Mouse (Mus musculus): Measurements from ENCODE around the gene Arl10. TPM values are rescaled to one million over a fixed set of nuclear protein-coding genes. Genes with fewer than 3 reads are reported as not detected.

Gene Arl10
- polyA plus RNA-seq, 1 experiment from 2014 or later, result 15.9 TPM

- no peak for ATAC-seq (replicated peaks; ENCODE audit: extremely low read depth, insufficient read depth, low FRiP score)
Measured at GRCm38 (mm10) chr13:54562562-54562961, 12.3 kb upstream of the Arl10 start.

GRCm38 (mm10) chr13:54564232-54565200, 10.3 kb upstream of the Arl10 start:
- Histone ChIP-seq H3K27ac (ENCODE audit: low read length) (no peak overlapping the region), H3K4me1 (ENCODE audit: control insufficient read depth, insufficient read depth, low read length) (peaks cover 7% of the 10 kb centered on the region), H3K4me2 (ENCODE audit: low read depth, low read length) (peak overlapping the region; percentile 72), H3K9me3 (replicated peaks; ENCODE audit: control insufficient read depth, low read length) (no peaks in the 10 kb centered on the region), H3K36me3 (ENCODE audit: control insufficient read depth, insufficient read depth) (peaks cover 16% of the 10 kb centered on the region), H3K27me3 (ENCODE audit: control insufficient read depth, insufficient read depth, low read length) (no peaks in the 10 kb centered on the region), H3K4me3 (ENCODE audit: low read length) (peak overlapping the region; percentile 66), H3K9ac (ENCODE audit: low read length) (peak overlapping the region; percentile 83)
- 9% methylated on average over 45 of the region's 45 CpGs for WGBS
- ATAC-seq (replicated peaks; ENCODE audit: extremely low read depth, insufficient read depth, low FRiP score), result peak; percentile 56

More at GRCm38 (mm10) chr13:54562562-54562961, 12.3 kb upstream of the Arl10 start:
- no peak overlapping the region for H3K9ac ChIP-seq (ENCODE audit: low read length)
- H3K9me3 ChIP-seq (replicated peaks; ENCODE audit: control insufficient read depth, low read length), result no peaks in the 10 kb centered on the region
- H3K27me3 ChIP-seq (ENCODE audit: control insufficient read depth, insufficient read depth, low read length), result no peaks in the 10 kb centered on the region
- no peak overlapping the region for H3K27ac ChIP-seq (ENCODE audit: low read length)
- peaks cover 7% of the 10 kb centered on the region for H3K4me1 ChIP-seq (ENCODE audit: control insufficient read depth, insufficient read depth, low read length)
- H3K36me3 ChIP-seq (ENCODE audit: control insufficient read depth, insufficient read depth), result peaks cover 35% of the 10 kb centered on the region
- 63% methylated on average over 7 of the region's 7 CpGs for WGBS
- H3K4me2 ChIP-seq (ENCODE audit: low read depth, low read length), result no peak overlapping the region
- H3K4me3 ChIP-seq (ENCODE audit: low read length), result no peak overlapping the region

GRCm38 (mm10) chr13:54565201-54565581, 9.6 kb upstream of the Arl10 start, which contains the start of gene 4833439L19Rik:
TSS of gene 4833439L19Rik (minus strand) at chr13:54565435.
- WGBS, result under 1% methylated on average over 27 of the region's 27 CpGs
- ATAC-seq (replicated peaks; ENCODE audit: extremely low read depth, insufficient read depth, low FRiP score), result peak; percentile 97
- H3K36me3 ChIP-seq (ENCODE audit: control insufficient read depth, insufficient read depth), result peaks cover 10% of the 10 kb centered on the region

GRCm38 (mm10) chr13:54565594-54566345, 9.0 kb upstream of the Arl10 start:
- no peaks in the 10 kb centered on the region for H3K9me3 ChIP-seq (replicated peaks; ENCODE audit: control insufficient read depth, low read length)
- no peaks in the 10 kb centered on the region for H3K27me3 ChIP-seq (ENCODE audit: control insufficient read depth, insufficient read depth, low read length)
- ATAC-seq (replicated peaks; ENCODE audit: extremely low read depth, insufficient read depth, low FRiP score), result peak; percentile 30; the same call in 1 of the 2 replicates
- peak overlapping the region; percentile 74 for H3K4me2 ChIP-seq (ENCODE audit: low read depth, low read length)
- H3K4me1 ChIP-seq (ENCODE audit: control insufficient read depth, insufficient read depth, low read length), result peaks cover 7% of the 10 kb centered on the region
- peaks cover 5% of the 10 kb centered on the region; the same call in 1 of the 2 replicates for H3K36me3 ChIP-seq (ENCODE audit: control insufficient read depth, insufficient read depth)
- WGBS, result 45% methylated on average over 8 of the region's 8 CpGs
- peak overlapping the region; percentile 66 for H3K4me3 ChIP-seq (ENCODE audit: low read length)
- peak overlapping the region; percentile 51 for H3K9ac ChIP-seq (ENCODE audit: low read length)
- peak overlapping the region; percentile 62 for H3K27ac ChIP-seq (ENCODE audit: low read length)

More at GRCm38 (mm10) chr13:54565201-54565581, 9.6 kb upstream of the Arl10 start, which contains the start of gene 4833439L19Rik:
- Histone ChIP-seq H3K9me3 (replicated peaks; ENCODE audit: control insufficient read depth, low read length) (no peaks in the 10 kb centered on the region), H3K9ac (ENCODE audit: low read length) (peak within 1 kb of the TSS; percentile 83), H3K4me1 (ENCODE audit: control insufficient read depth, insufficient read depth, low read length) (peaks cover 7% of the 10 kb centered on the region), H3K4me2 (ENCODE audit: low read depth, low read length) (peak within 1 kb of the TSS; percentile 74), H3K27me3 (ENCODE audit: control insufficient read depth, insufficient read depth, low read length) (no peaks in the 10 kb centered on the region), H3K4me3 (ENCODE audit: low read length) (peak within 1 kb of the TSS; percentile 66), H3K27ac (ENCODE audit: low read length) (peak within 1 kb of the TSS; percentile 62)

GRCm38 (mm10) chr13:54568380-54568779, 6.4 kb upstream of the Arl10 start:
- H3K9me3 ChIP-seq (replicated peaks; ENCODE audit: control insufficient read depth, low read length), result no peaks in the 10 kb centered on the region
- WGBS, result 42% methylated on average over 5 of the region's 5 CpGs
- H3K9ac ChIP-seq (ENCODE audit: low read length), result no peak overlapping the region
- H3K27me3 ChIP-seq (ENCODE audit: control insufficient read depth, insufficient read depth, low read length), result no peaks in the 10 kb centered on the region
- no peak overlapping the region for H3K27ac ChIP-seq (ENCODE audit: low read length)
- no peak for ATAC-seq (replicated peaks; ENCODE audit: extremely low read depth, insufficient read depth, low FRiP score)
- H3K36me3 ChIP-seq (ENCODE audit: control insufficient read depth, insufficient read depth), result no peaks in the 10 kb centered on the region
- H3K4me2 ChIP-seq (ENCODE audit: low read depth, low read length), result no peak overlapping the region
- peaks cover 7% of the 10 kb centered on the region for H3K4me1 ChIP-seq (ENCODE audit: control insufficient read depth, insufficient read depth, low read length)
- no peak overlapping the region for H3K4me3 ChIP-seq (ENCODE audit: low read length)

GRCm38 (mm10) chr13:54569282-54569681, 5.5 kb upstream of the Arl10 start:
- H3K9me3 ChIP-seq (replicated peaks; ENCODE audit: control insufficient read depth, low read length), result no peaks in the 10 kb centered on the region
- no peak for ATAC-seq (replicated peaks; ENCODE audit: extremely low read depth, insufficient read depth, low FRiP score)
- no peaks in the 10 kb centered on the region for H3K36me3 ChIP-seq (ENCODE audit: control insufficient read depth, insufficient read depth)
- no peak overlapping the region for H3K27ac ChIP-seq (ENCODE audit: low read length)
- 56% methylated on average over 1 of the region's 1 CpGs for WGBS
- no peaks in the 10 kb centered on the region for H3K27me3 ChIP-seq (ENCODE audit: control insufficient read depth, insufficient read depth, low read length)
- H3K4me3 ChIP-seq (ENCODE audit: low read length), result no peak overlapping the region
- H3K4me1 ChIP-seq (ENCODE audit: control insufficient read depth, insufficient read depth, low read length), result peaks cover 3% of the 10 kb centered on the region
- no peak overlapping the region for H3K9ac ChIP-seq (ENCODE audit: low read length)
- no peak overlapping the region for H3K4me2 ChIP-seq (ENCODE audit: low read depth, low read length)

GRCm38 (mm10) chr13:54570736-54571135, 4.1 kb upstream of the Arl10 start:
- H3K36me3 ChIP-seq (ENCODE audit: control insufficient read depth, insufficient read depth), result no peaks in the 10 kb centered on the region
- H3K9me3 ChIP-seq (replicated peaks; ENCODE audit: control insufficient read depth, low read length), result no peaks in the 10 kb centered on the region
- H3K27me3 ChIP-seq (ENCODE audit: control insufficient read depth, insufficient read depth, low read length), result no peaks in the 10 kb centered on the region
- 66% methylated on average over 4 of the region's 4 CpGs for WGBS
- H3K4me2 ChIP-seq (ENCODE audit: low read depth, low read length), result no peak overlapping the region
- no peak for ATAC-seq (replicated peaks; ENCODE audit: extremely low read depth, insufficient read depth, low FRiP score)
- H3K27ac ChIP-seq (ENCODE audit: low read length), result no peak overlapping the region
- no peak overlapping the region for H3K9ac ChIP-seq (ENCODE audit: low read length)
- peaks cover 5% of the 10 kb centered on the region for H3K4me1 ChIP-seq (ENCODE audit: control insufficient read depth, insufficient read depth, low read length)
- H3K4me3 ChIP-seq (ENCODE audit: low read length), result no peak overlapping the region

- Histone ChIP-seq H3K4me3 (ENCODE audit: low read length) (no peak overlapping the region), H3K36me3 (ENCODE audit: control insufficient read depth, insufficient read depth) (no peaks in the 10 kb centered on the region), H3K4me1 (ENCODE audit: control insufficient read depth, insufficient read depth, low read length) (peaks cover 9% of the 10 kb centered on the region), H3K27me3 (ENCODE audit: control insufficient read depth, insufficient read depth, low read length) (no peaks in the 10 kb centered on the region), H3K27ac (ENCODE audit: low read length) (no peak overlapping the region), H3K4me2 (ENCODE audit: low read depth, low read length) (no peak overlapping the region), H3K9me3 (replicated peaks; ENCODE audit: control insufficient read depth, low read length) (no peaks in the 10 kb centered on the region), H3K9ac (ENCODE audit: low read length) (no peak overlapping the region)
- whole genome bisulfite sequencing, result 31% methylated on average over 2 of the region's 2 CpGs
- no peak for ATAC-seq (replicated peaks; ENCODE audit: extremely low read depth, insufficient read depth, low FRiP score)
Measured at GRCm38 (mm10) chr13:54571637-54572036, 3.2 kb upstream of the Arl10 start.
